Mouse (Mus musculus) liver, adult 2 months (tissue): ENCODE results near the gene Fgd5. TPM values are rescaled to one million over a fixed set of nuclear protein-coding genes. Genes with fewer than 3 reads are reported as not detected.

Source experiments
- DNase-seq: peaks from one replicate; pipeline ENCODE4 v3.0.0-alpha.2; 2011; ENCODE audit warnings: low read depth, low spot score; ENCODE audit errors: extremely low read depth
- H3K27ac ChIP-seq: fragments of 200-500 bp; replicated peaks from 2 replicates; pipeline ENCODE4 v1.5.1; 2012; ENCODE audit warnings: low read depth, mild to moderate bottlenecking, control low read depth, inconsistent platforms, low read length; ENCODE audit not compliant: insufficient read depth
- H3K27me3 ChIP-seq: fragments of 200-500 bp; 2 replicates; pipeline ENCODE4 v1.6.1; 2012; ENCODE audit warnings: mild to moderate bottlenecking, moderate library complexity, low read length, inconsistent platforms; ENCODE audit not compliant: control insufficient read depth, insufficient read depth
- H3K36me3 ChIP-seq: fragments of 200-500 bp; 2 replicates; pipeline ENCODE4 v1.6.1; 2012; ENCODE audit warnings: low read length, inconsistent platforms; ENCODE audit not compliant: control insufficient read depth, insufficient read depth
- H3K4me1 ChIP-seq: fragments of 200-500 bp; 2 replicates; pipeline ENCODE4 v1.6.1; 2011; ENCODE audit warnings: low read length; ENCODE audit not compliant: control insufficient read depth, insufficient read depth
- H3K4me3 ChIP-seq: fragments of 200-500 bp; 2 replicates; pipeline ENCODE4 v1.5.1; 2011; ENCODE audit warnings: low read depth, mild to moderate bottlenecking, control low read depth, low read length, moderate library complexity; ENCODE audit not compliant: insufficient read depth
- H3K79me2 ChIP-seq: fragments of 200-500 bp; 2 replicates; pipeline ENCODE4 v1.6.1; 2012; ENCODE audit warnings: inconsistent platforms, mild to moderate bottlenecking, low read length, moderate library complexity; ENCODE audit not compliant: control insufficient read depth, insufficient read depth
- H3K9ac ChIP-seq: fragments of 200-500 bp; 2 replicates; pipeline ENCODE4 v1.6.1; 2012; ENCODE audit warnings: low read depth, mild to moderate bottlenecking, control low read depth, inconsistent platforms, low read length
- CTCF ChIP-seq: fragments of 200-500 bp; IDR thresholded peaks from 2 replicates; pipeline ENCODE4 v1.5.1; 2011; ENCODE audit warnings: low read depth, low read length, control low read depth
- POLR2A ChIP-seq: fragments of 200-500 bp; IDR thresholded peaks from 2 replicates; pipeline ENCODE4 v1.6.1; 2011; ENCODE audit warnings: low read length, control low read depth; ENCODE audit not compliant: insufficient read depth; ENCODE audit errors: extremely low read depth
- polyA plus RNA-seq: library from polyadenylated mRNA; depleted of rRNA; stranded (reverse); fragments of >200 nt; gene quantifications from 2 replicates; pipeline ENCODE4 v1.2.3, GENCODE M21; 2012; rRNA removed
- total RNA-seq: library from RNA; depleted of rRNA; stranded (reverse); fragments of >200 nt; gene quantifications from 2 replicates; pipeline ENCODE4 v1.2.3, GENCODE M21; 2014; rRNA removed

Gene Fgd5
- total and polyA plus RNA-seq, 2 experiments, result 1.9 to 4.7 TPM

GRCm38 (mm10) chr6:92124547-92124946, 145.9 kb downstream of the Fgd5 start:
- H3K27ac ChIP-seq, result no peak overlapping the region
- H3K36me3 ChIP-seq, result peaks cover 2% of the 10 kb centered on the region; the same call in 1 of the 2 replicates
- H3K4me3 ChIP-seq, result no peak overlapping the region
- H3K79me2 ChIP-seq, result peaks cover 13% of the 10 kb centered on the region; the same call in 1 of the 2 replicates
- H3K4me1 ChIP-seq, result no peaks in the 10 kb centered on the region
- no peak for DNase-seq
- no peaks in the 10 kb centered on the region for H3K27me3 ChIP-seq
- no peak overlapping the region for H3K9ac ChIP-seq
- TF ChIP-seq CTCF (no peak), POLR2A (no peak)

Other genes with a start within 250 kb of the Fgd5 start
- 0.07 TPM in 1 of 2 replicates, not detected in the other for gene Grip2, start 151.6 kb upstream of the Fgd5 start, total RNA-seq
- 0.11 and 0.14 TPM in 2 replicates for gene Grip2, start 151.6 kb upstream of the Fgd5 start, polyA plus RNA-seq
- 5.5 and 6.1 TPM in 2 replicates for gene Ccdc174, start 100.8 kb upstream of the Fgd5 start, total RNA-seq
- 1.3 and 1.9 TPM in 2 replicates for gene Ccdc174, start 100.8 kb upstream of the Fgd5 start, polyA plus RNA-seq
- 0.20 and 0.37 TPM in 2 replicates for gene 4930590J08Rik, start 76.1 kb upstream of the Fgd5 start, total RNA-seq
- 0.07 TPM in 1 of 2 replicates, not detected in the other for gene 4930590J08Rik, start 76.1 kb upstream of the Fgd5 start, polyA plus RNA-seq
- gene Nr2c2, start 112.5 kb downstream of the Fgd5 start, total RNA-seq, result 16.3 and 18.4 TPM in 2 replicates
- 4.8 and 5.2 TPM in 2 replicates for gene Nr2c2, start 112.5 kb downstream of the Fgd5 start, polyA plus RNA-seq
- 9.7 and 10.0 TPM in 2 replicates for gene Mrps25, start 205.2 kb downstream of the Fgd5 start, total RNA-seq
- gene Mrps25, start 205.2 kb downstream of the Fgd5 start, polyA plus RNA-seq, result 5.0 and 5.6 TPM in 2 replicates
- 6.1 and 6.7 TPM in 2 replicates for gene Rbsn, start 236.0 kb downstream of the Fgd5 start, total RNA-seq
- 3.9 and 4.1 TPM in 2 replicates for gene Rbsn, start 236.0 kb downstream of the Fgd5 start, polyA plus RNA-seq